Mouse (Mus musculus) bone marrow macrophage, adult 2 months (primary cell): Measurements from ENCODE around the gene Mff.

ENCODE experiments used
- CTCF ChIP-seq: IDR thresholded peaks from 2 replicates; pipeline ENCODE4 v1.5.1; 2012; ENCODE audit warnings: low read depth, mild to moderate bottlenecking, low read length, moderate library complexity
- POLR2A ChIP-seq: IDR thresholded peaks from 2 replicates; pipeline ENCODE4 v1.6.1; 2012; ENCODE audit warnings: mild to moderate bottlenecking, low read depth, low read length, borderline replicate concordance

DNA sequence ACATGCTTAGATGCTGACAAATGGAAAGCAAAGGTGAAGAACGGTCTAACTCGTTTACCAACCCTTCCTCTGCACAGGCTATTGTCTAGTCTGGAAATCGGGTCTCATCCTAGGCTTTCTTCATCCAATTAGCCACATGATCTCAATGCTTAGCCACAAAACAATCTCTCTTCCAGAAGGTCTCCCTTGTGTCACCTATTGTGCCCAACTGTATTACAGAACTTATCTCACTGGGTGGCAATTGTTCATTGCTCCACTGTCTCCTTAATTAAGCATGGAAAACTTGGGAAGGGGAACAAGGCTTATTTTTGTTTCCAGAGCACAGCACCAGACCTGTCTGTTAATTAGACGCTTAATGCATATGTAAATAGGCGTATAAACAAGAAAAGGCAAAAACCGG, 36.8 kb upstream of the Mff start:
- no peak for TF ChIP-seq CTCF
- no peak for TF ChIP-seq POLR2A
